Mouse (Mus musculus): ENCODE results near the gene Olfr417.

DNA sequence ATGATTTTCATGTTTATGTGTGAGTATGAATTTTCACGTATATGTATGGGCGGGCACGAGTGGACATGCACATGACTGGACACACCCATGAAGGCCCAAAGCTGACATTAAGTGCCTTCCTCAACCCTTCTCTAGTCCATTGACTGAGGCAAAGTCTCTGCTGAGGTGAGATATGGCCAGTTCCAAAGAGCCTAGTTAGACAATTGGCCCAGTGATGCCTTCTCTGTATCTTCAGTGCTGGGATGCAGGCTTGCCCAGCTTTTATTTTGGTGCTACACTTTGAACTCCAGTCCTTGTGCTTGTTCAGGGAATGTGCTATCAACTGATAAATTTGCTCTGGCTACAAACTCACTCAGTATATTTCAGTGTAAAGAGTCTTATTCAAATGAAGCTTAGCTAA is 8.9 kb downstream of the Olfr417 start:
- TF ChIP-seq CTCF (IDR thresholded peaks at IDR 0.05; ENCODE audit: control insufficient read depth, insufficient read depth, insufficient replicate concordance, low read depth, low read length) (no peak), POLR2A (IDR thresholded peaks at IDR 0.05; ENCODE audit: control insufficient read depth, low read depth, low read length) (no peak)
